Mouse (Mus musculus) kidney, postnatal 10 days (tissue): ENCODE results near the gene Fas.

Source experiments
- DNase-seq: peaks from one replicate; pipeline ENCODE4 v3.0.0; 2021; ENCODE audit warnings: mixed read lengths

Fas gene

GRCm38 (mm10) chr19:34369551-34369950, 79.1 kb downstream of the Fas start:
- no peak for DNase-seq

GRCm38 (mm10) chr19:34370397-34370796, 79.9 kb downstream of the Fas start:
- no peak for DNase-seq
